In genomic region chr11:57685689-57686454, GRCm38 (mm10) we compare ENCODE assay signal across 9 mouse cellular contexts. TPM values are rescaled to one million over a fixed set of nuclear protein-coding genes. Genes with fewer than 3 reads are reported as not detected.
DNase-seq lines count a peak whose midpoint lies in the region; ATAC-seq and TF ChIP-seq lines count a peak whose summit lies in the region.
"Had no signal": no experiment of that assay in that cellular context is flagged by ENCODE, and none has a peak within 500 bp of the region (broad histone marks: within the 10 kb centered on the region; RNA-seq: fewer than 3 reads in every experiment).

No protein-coding gene starts in this region.

- H3K4me2 ChIP-seq in forebrain, embryonic 12.5 days: no peak overlapping the region
- H3K4me2 ChIP-seq in forebrain, embryonic 16.5 days (ENCODE audit: low read length): no peak overlapping the region
- H3K4me2 ChIP-seq in liver, postnatal 0 days (ENCODE audit: low read depth, low read length): peak overlapping the region; percentile 58

- TF ChIP-seq CTCF in spleen, adult 2 months (IDR thresholded peaks at IDR 0.05; ENCODE audit: extremely low read depth, insufficient read depth, insufficient read length, insufficient replicate concordance): no peak
- no peak for TF ChIP-seq CTCF in liver, postnatal 0 days (IDR thresholded peaks at IDR 0.05; ENCODE audit: low read depth)

- peak; percentile 59 for ATAC-seq in forebrain, embryonic 12.5 days (ENCODE audit: low FRiP score)
- ATAC-seq in forebrain, embryonic 16.5 days: no peak
- peak; percentile 41; the same call in 1 of the 2 replicates for ATAC-seq in liver, postnatal 0 days

- H3K27ac ChIP-seq in forebrain, embryonic 12.5 days: peak overlapping the region; percentile 4; the same call in 1 of the 2 replicates
- H3K27ac ChIP-seq in forebrain, embryonic 16.5 days (ENCODE audit: low read length): no peak overlapping the region
- peak overlapping the region; percentile 96 for H3K27ac ChIP-seq in spleen, adult 2 months (ENCODE audit: insufficient read depth, low read length)
- peak overlapping the region; percentile 72 for H3K27ac ChIP-seq in liver, postnatal 0 days (ENCODE audit: low read depth)

- no peak overlapping the region for H3K9ac ChIP-seq in forebrain, embryonic 12.5 days
- H3K9ac ChIP-seq in forebrain, embryonic 16.5 days (replicated peaks; ENCODE audit: low read depth, low read length): no peak overlapping the region
- no peak overlapping the region for H3K9ac ChIP-seq in liver, postnatal 0 days (replicated peaks)

- 17% methylated on average over 10 of the region's 10 CpGs for WGBS in forebrain, embryonic 12.5 days
- WGBS in forebrain, embryonic 16.5 days: 9% methylated on average over 10 of the region's 10 CpGs
- WGBS in spleen, adult 2 months: 7% methylated on average over 10 of the region's 10 CpGs
- WGBS in liver, postnatal 0 days (ENCODE audit: insufficient replicate concordance): 35% methylated on average over 10 of the region's 10 CpGs

- 0 out of 2 replicates have a peak, but pooled peaks cover 5% of the 10 kb centered on the region for H3K27me3 ChIP-seq in forebrain, embryonic 12.5 days
- H3K27me3 ChIP-seq in forebrain, embryonic 16.5 days (replicated peaks; ENCODE audit: control insufficient read depth, insufficient read depth, low read length): no peaks in the 10 kb centered on the region; the same call in 1 of the 2 replicates
- no peaks in the 10 kb centered on the region for H3K27me3 ChIP-seq in spleen, adult 2 months (ENCODE audit: control insufficient read depth, insufficient read depth, low read length)
- H3K27me3 ChIP-seq in liver, postnatal 0 days (ENCODE audit: insufficient read depth, low read length): no peaks in the 10 kb centered on the region

- H3K36me3 ChIP-seq in forebrain, embryonic 12.5 days (replicated peaks): no peaks in the 10 kb centered on the region
- H3K36me3 ChIP-seq in forebrain, embryonic 16.5 days (ENCODE audit: control insufficient read depth, insufficient read depth): no peaks in the 10 kb centered on the region
- H3K36me3 ChIP-seq in spleen, adult 2 months (ENCODE audit: control insufficient read depth, insufficient read depth, low read length): no peaks in the 10 kb centered on the region
- no peaks in the 10 kb centered on the region for H3K36me3 ChIP-seq in liver, postnatal 0 days (replicated peaks; ENCODE audit: insufficient read depth, low read length)

- peaks cover 49% of the 10 kb centered on the region for H3K4me1 ChIP-seq in forebrain, embryonic 12.5 days
- H3K4me1 ChIP-seq in forebrain, embryonic 16.5 days (replicated peaks; ENCODE audit: control insufficient read depth, insufficient read depth, low read length): peaks cover 21% of the 10 kb centered on the region
- H3K4me1 ChIP-seq in spleen, adult 2 months (ENCODE audit: control insufficient read depth, insufficient read depth, insufficient read length): peaks cover 57% of the 10 kb centered on the region
- peaks cover 52% of the 10 kb centered on the region for H3K4me1 ChIP-seq in liver, postnatal 0 days (ENCODE audit: insufficient read depth)

- H3K9me3 ChIP-seq in forebrain, embryonic 12.5 days: no peaks in the 10 kb centered on the region
- no peaks in the 10 kb centered on the region for H3K9me3 ChIP-seq in forebrain, embryonic 16.5 days (ENCODE audit: control insufficient read depth, low read length)
- H3K9me3 ChIP-seq in liver, postnatal 0 days (ENCODE audit: low read length): no peaks in the 10 kb centered on the region

- DNase-seq in spleen, adult 2 months (ENCODE audit: low read depth in 1 of 2, low spot score in 2 of 2): peak; percentile 52 to 58
- DNase-seq in spleen, postnatal 14 days (ENCODE audit: low spot score in 2 of 2): no peak
- DNase-seq in liver, postnatal 0 days: no peak
- peak; percentile 58 for DNase-seq in retina, postnatal 7 days (ENCODE audit: low read depth, low spot score)
- no peak for DNase-seq in cerebellum, postnatal 25 days
- no peak for DNase-seq in right cerebral cortex, postnatal 25 days
- DNase-seq: right cerebral cortex, adult 18-20 months had no signal

- no peak overlapping the region for H3K4me3 ChIP-seq in forebrain, embryonic 12.5 days (replicated peaks)
- H3K4me3 ChIP-seq in forebrain, embryonic 16.5 days (replicated peaks; ENCODE audit: low read length): no peak overlapping the region
- peak overlapping the region; percentile 46; the same call in 1 of the 2 replicates for H3K4me3 ChIP-seq in spleen, adult 2 months (ENCODE audit: extremely low read depth, insufficient read depth, insufficient read length)
- H3K4me3 ChIP-seq in liver, postnatal 0 days (ENCODE audit: low read depth, low read length): 0 out of 2 replicates have a peak overlapping the region, but pooled peaks have one; percentile 13

- TF ChIP-seq EP300 in liver, postnatal 0 days (IDR thresholded peaks at IDR 0.05; ENCODE audit: low read depth): no peak

- TF ChIP-seq POLR2A in spleen, adult 2 months (IDR thresholded peaks at IDR 0.05; ENCODE audit: low read depth, low read length): no peak; the same call in 1 of the 2 replicates

RNA-seq across cellular contexts. Expression of gene Galnt10, which starts 40.6 kb away (rescaled TPM):
- 16.8 and 18.7 TPM in 2 replicates for polyA plus RNA-seq in forebrain, embryonic 12.5 days (2016; fragmentation: Nextera tagmentation; extraction: Ambion mirVana)
- polyA plus RNA-seq in forebrain, embryonic 16.5 days (2015; fragmentation: Nextera tagmentation; extraction: Ambion mirVana): 12.8 and 13.3 TPM in 2 replicates
- polyA plus RNA-seq in spleen, adult 2 months (2012; rRNA removed): 19.2 and 19.4 TPM in 2 replicates
- 6.5 and 8.2 TPM in 2 replicates for polyA plus RNA-seq in liver, postnatal 0 days (2015; fragmentation: Nextera tagmentation; extraction: Ambion mirVana)

Comparison
In these comparisons a context has a peak if more than half of its experiments do, and no peak if none do; other contexts are left out.
1. DNase-seq: peak in spleen, adult 2 months (2 of 2) and retina, postnatal 7 days (single experiment); none in spleen, postnatal 14 days (0 of 2), liver, postnatal 0 days (single experiment), cerebellum, postnatal 25 days (0 of 2) and right cerebral cortex, postnatal 25 days (single experiment).
2. H3K4me3 ChIP-seq: peak in spleen, adult 2 months (single experiment) and liver, postnatal 0 days (single experiment); none in forebrain, embryonic 12.5 days (single experiment) and forebrain, embryonic 16.5 days (single experiment).